Mouse (Mus musculus): ENCODE data around the gene Gm9736.
"Not testable (repeated sequence)": the region's sequence is repeated elsewhere in the genome, so short reads cannot be mapped to it uniquely, and the experiment has no call there.

Gm9736 gene

DNA sequence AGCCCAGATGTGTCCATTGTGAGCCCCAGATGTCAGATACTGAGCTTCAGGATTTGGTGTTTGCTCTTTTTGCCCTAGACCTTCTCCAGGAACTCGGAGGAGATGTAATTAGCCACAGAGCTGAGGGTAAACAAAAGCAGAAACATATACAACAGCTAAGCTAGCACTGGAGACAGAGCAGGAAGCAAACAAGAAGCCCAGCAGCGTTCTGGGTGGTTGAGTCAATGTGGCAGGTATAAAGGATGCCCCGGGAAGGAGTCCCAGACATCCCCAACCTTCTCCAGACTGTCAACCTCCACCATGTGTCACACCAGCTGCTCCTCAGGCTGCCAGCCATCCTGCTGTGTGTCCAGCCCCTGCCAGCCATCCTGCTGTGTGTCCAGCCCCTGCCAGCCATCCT is 25.0 kb downstream of the Gm9736 start, which contains the start of gene Gm10100:
Gm10100 (plus strand) TSS at position 301 of the 400 bp plus-strand sequence.
- DNase-seq (ENCODE audit: low spot score): no peak

DNA sequence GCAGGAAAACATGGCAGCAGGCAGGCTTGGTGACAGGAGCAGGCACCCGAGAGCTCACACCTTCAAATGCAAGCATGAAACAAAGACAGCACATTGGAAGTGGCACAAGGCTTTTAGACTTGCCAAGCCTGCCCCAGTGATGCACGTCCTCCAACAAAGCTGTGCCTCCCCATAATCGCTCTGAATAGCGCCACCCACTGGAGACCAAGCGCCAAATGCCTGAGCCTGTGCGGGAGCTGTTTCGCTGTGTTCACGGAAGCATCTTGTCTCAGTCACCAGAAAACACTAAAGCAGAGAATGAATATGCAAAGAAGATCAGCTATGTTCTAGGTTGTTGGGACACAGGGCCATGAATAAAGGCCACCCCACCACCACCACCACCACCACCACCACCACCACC is 26.3 kb downstream of the Gm9736 start:
- DNase-seq (ENCODE audit: low spot score): no peak

DNA sequence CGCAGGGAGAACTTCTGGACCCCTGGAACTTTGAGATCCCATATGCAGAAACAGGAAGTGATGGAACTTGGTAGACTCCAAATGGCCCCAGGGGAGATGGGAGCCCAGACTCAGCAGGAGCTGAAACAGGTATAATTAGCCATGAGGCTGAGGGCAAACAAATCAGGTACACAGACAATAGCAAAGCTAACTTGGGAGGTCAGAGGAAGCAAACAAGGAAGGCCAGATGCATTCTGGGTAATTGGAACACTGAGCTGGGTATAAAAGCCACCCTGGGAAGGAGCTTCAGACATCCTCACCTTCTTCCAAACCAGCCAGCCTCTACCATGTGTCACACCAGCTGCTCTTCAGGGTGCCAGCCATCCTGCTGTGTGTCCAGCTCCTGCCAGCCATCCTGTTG is 30.9 kb downstream of the Gm9736 start, which contains the start of gene Krtap12-1:
Krtap12-1 (plus strand) TSS at position 301 of the 400 bp plus-strand sequence.
- not testable (repeated sequence) for DNase-seq (ENCODE audit: low spot score)

DNA sequence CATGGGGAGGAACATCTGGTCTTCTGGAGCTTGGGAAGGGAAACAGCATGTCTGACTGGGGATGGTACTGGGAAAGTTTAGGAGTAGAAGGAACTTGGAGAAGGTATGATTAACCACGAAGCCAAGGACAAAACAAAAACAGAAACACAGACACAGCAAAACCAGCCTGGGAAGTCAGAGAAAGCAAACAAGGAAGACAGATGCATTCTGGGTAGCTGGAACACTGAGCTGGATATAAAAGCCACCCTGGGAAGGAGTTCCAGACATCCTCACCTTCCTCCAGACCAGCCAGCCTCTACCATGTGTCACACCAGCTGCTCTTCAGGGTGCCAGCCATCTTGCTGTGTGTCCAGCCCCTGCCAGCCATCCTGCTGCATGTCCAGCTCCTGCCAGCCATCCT is 35.6 kb downstream of the Gm9736 start, which contains the start of gene Gm10142:
Gm10142 (plus strand) TSS at position 301 of the 400 bp plus-strand sequence.
- no peak for DNase-seq (ENCODE audit: low spot score)

DNA sequence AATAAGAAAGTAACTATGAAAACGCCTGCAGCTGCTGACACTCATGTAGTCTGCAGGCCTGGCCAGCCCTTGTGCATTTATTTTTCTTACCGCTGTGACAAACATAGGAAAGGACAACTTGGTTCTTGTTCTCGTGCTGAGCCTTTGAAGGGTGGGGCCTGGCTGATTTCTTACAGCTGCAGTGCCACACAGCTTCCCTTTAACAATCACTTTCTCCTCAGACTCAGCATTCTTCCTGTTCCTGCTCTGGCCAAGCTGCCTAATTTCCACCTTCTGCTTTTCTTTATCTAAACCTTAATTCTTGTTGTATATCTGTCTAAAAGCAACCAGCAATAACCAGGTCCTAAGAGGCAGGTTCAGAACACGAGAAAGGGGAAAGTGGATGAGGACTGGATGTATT is 37.4 kb downstream of the Gm9736 start:
- DNase-seq (ENCODE audit: low spot score): no peak

DNA sequence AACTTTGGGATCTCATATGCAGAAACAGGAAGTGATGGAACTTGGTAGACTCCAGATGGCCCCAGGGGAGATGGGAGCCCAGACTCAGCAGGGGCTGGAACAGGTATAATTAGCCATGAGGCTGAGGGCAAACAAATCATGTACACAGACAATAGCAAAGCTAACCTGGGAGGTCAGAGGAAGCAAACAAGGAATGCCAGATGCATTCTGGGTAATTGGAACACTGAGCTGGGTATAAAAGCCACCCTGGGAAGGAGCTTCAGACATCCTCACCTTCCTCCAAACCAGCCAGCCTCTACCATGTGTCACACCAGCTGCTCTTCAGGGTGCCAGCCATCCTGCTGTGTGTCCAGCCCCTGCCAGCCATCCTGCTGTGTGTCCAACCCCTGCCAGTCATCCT is 40.0 kb downstream of the Gm9736 start, which contains the start of gene Gm10024:
Gm10024 (plus strand) TSS at position 301 of the 400 bp plus-strand sequence.
- DNase-seq (ENCODE audit: low spot score): not testable (repeated sequence)

DNA sequence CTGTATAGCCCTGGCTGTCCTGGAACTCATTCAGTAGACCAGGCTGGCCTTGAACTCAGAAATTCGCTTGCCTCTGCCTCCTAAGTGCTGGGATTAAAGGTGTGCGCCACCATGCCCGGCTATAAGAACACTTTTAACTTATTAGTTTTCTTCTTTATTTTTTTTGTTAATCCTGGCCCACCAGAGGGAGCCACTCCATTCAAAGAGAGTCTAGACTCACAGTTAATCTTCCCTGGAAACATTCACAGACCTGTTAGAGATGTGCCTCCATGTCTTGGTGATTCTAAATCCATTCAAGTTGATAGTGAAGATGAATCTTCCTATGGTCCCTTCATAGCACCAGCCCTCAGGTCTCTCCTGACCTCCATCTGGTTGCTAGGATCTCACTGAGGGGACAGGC is 41.3 kb downstream of the Gm9736 start:
- DNase-seq (ENCODE audit: low spot score): no peak

DNA sequence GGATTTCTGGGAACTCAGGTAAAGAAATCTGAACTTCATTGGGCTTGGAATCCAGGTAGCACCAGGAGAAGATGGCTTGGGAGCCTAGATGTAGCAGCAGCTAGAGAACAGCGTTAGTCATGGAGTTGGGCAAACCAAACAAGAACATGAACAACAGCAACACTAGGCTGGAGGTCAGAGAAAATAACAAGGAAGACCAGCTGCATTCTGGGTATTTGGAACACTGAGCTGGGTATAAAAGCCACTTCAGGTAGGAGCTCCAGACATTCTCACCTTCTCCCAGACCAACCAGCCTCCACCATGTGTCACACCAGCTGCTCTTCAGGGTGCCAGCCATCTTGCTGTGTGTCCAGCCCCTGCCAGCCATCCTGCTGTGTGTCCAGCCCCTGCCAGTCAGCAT is 44.8 kb downstream of the Gm9736 start, which contains the start of gene Gm10272:
Gm10272 (plus strand) TSS at position 301 of the 400 bp plus-strand sequence.
- no peak for DNase-seq (ENCODE audit: low spot score)
